Mouse (Mus musculus): ENCODE data around the gene Gmpr. TPM values are rescaled to one million over a fixed set of nuclear protein-coding genes. Genes with fewer than 3 reads are reported as not detected.
A peak's percentile ranks its signal among the peaks of the same experiment; 100 is the strongest.

Gene Gmpr
- total and polyA plus RNA-seq, 3 experiments, result 139 to 171 (median 158) TPM

GRCm38 (mm10) chr13:45526230-45526629 is 19.0 kb downstream of the Gmpr start:
- intact Hi-C loops (cut with DNase I), result no loop called here
- Histone ChIP-seq H3K4me1 (ENCODE audit: control insufficient read depth, insufficient read depth, low read length) (peaks cover 11% of the 10 kb centered on the region; the same call in 1 of the 2 replicates), H3K27me3 (ENCODE audit: control insufficient read depth, insufficient read depth, low read length) (no peaks in the 10 kb centered on the region), H3K9ac (ENCODE audit: low read depth, low read length) (no peak overlapping the region), H3K4me3 (no peak overlapping the region), H3K27ac (peak overlapping the region; percentile 54), H3K36me3 (ENCODE audit: control insufficient read depth, insufficient read depth, low read length) (peaks cover 11% of the 10 kb centered on the region), H3K79me2 (replicated peaks; ENCODE audit: control insufficient read depth, insufficient read depth, low read length) (no peaks in the 10 kb centered on the region)
- DNase-seq, result no peak
- no peak for TF ChIP-seq POLR2A (IDR thresholded peaks at IDR 0.05; ENCODE audit: insufficient read depth, low read depth, low read length)
- no peak for TF ChIP-seq EP300 (IDR thresholded peaks at IDR 0.05; ENCODE audit: insufficient read depth, low read depth, low read length)
- no peak for TF ChIP-seq CTCF (IDR thresholded peaks at IDR 0.05)
- 74% methylated on average over 7 of the region's 7 CpGs for WGBS

- no peak overlapping the region for H3K27ac ChIP-seq
Observed at GRCm38 (mm10) chr13:45527232-45527964, 20.2 kb downstream of the Gmpr start.

GRCm38 (mm10) chr13:45528787-45529186 is 21.5 kb downstream of the Gmpr start:
- H3K4me1 ChIP-seq (ENCODE audit: control insufficient read depth, insufficient read depth, low read length), result peaks cover 13% of the 10 kb centered on the region; the same call in 1 of the 2 replicates
- peaks cover 13% of the 10 kb centered on the region for H3K36me3 ChIP-seq (ENCODE audit: control insufficient read depth, insufficient read depth, low read length)
- no peak overlapping the region for H3K4me3 ChIP-seq
- intact Hi-C loops (cut with DNase I), result no loop called here
- H3K79me2 ChIP-seq (replicated peaks; ENCODE audit: control insufficient read depth, insufficient read depth, low read length), result no peaks in the 10 kb centered on the region
- no peaks in the 10 kb centered on the region for H3K27me3 ChIP-seq (ENCODE audit: control insufficient read depth, insufficient read depth, low read length)
- peak overlapping the region; percentile 83 for H3K27ac ChIP-seq
- no peak for TF ChIP-seq EP300 (IDR thresholded peaks at IDR 0.05; ENCODE audit: insufficient read depth, low read depth, low read length)
- TF ChIP-seq CTCF (IDR thresholded peaks at IDR 0.05), result no peak
- DNase-seq, result no peak
- WGBS, result 45% methylated on average over 4 of the region's 4 CpGs
- H3K9ac ChIP-seq (ENCODE audit: low read depth, low read length), result no peak overlapping the region

More at GRCm38 (mm10) chr13:45527232-45527964, 20.2 kb downstream of the Gmpr start:
- Histone ChIP-seq H3K36me3 (ENCODE audit: control insufficient read depth, insufficient read depth, low read length) (peaks cover 13% of the 10 kb centered on the region), H3K9ac (ENCODE audit: low read depth, low read length) (no peak overlapping the region), H3K27me3 (ENCODE audit: control insufficient read depth, insufficient read depth, low read length) (no peaks in the 10 kb centered on the region), H3K4me3 (no peak overlapping the region), H3K4me1 (ENCODE audit: control insufficient read depth, insufficient read depth, low read length) (peaks cover 13% of the 10 kb centered on the region; the same call in 1 of the 2 replicates), H3K79me2 (replicated peaks; ENCODE audit: control insufficient read depth, insufficient read depth, low read length) (no peaks in the 10 kb centered on the region)
- WGBS, result 72% methylated on average over 11 of the region's 11 CpGs
- intact Hi-C loops (cut with DNase I), result no loop called here
- no peak for DNase-seq
- TF ChIP-seq CTCF (IDR thresholded peaks at IDR 0.05) (no peak), EP300 (IDR thresholded peaks at IDR 0.05; ENCODE audit: insufficient read depth, low read depth, low read length) (no peak), POLR2A (IDR thresholded peaks at IDR 0.05; ENCODE audit: insufficient read depth, low read depth, low read length) (no peak)

GRCm38 (mm10) chr13:45530754-45531153 is 23.5 kb downstream of the Gmpr start:
- WGBS, result 21% methylated on average over 6 of the region's 6 CpGs
- Histone ChIP-seq H3K9ac (ENCODE audit: low read depth, low read length) (peak overlapping the region; percentile 22), H3K27ac (peak overlapping the region; percentile 83), H3K27me3 (ENCODE audit: control insufficient read depth, insufficient read depth, low read length) (no peaks in the 10 kb centered on the region), H3K4me3 (no peak overlapping the region), H3K79me2 (replicated peaks; ENCODE audit: control insufficient read depth, insufficient read depth, low read length) (no peaks in the 10 kb centered on the region), H3K36me3 (ENCODE audit: control insufficient read depth, insufficient read depth, low read length) (peaks cover 13% of the 10 kb centered on the region), H3K4me1 (ENCODE audit: control insufficient read depth, insufficient read depth, low read length) (peaks cover 18% of the 10 kb centered on the region)
- intact Hi-C loops (cut with DNase I), result no loop called here
- DNase-seq, result peak in 1 of 2 experiments; percentile 37
- no peak for TF ChIP-seq CTCF (IDR thresholded peaks at IDR 0.05)
- 0 out of 2 replicates have a peak, but pooled peaks have one; percentile 22 for TF ChIP-seq EP300 (IDR thresholded peaks at IDR 0.05; ENCODE audit: insufficient read depth, low read depth, low read length)
- peak; percentile 37; the same call in 1 of the 2 replicates for TF ChIP-seq POLR2A (IDR thresholded peaks at IDR 0.05; ENCODE audit: insufficient read depth, low read depth, low read length)

- WGBS, result 65% methylated on average over 9 of the region's 9 CpGs
- no peaks in the 10 kb centered on the region for H3K79me2 ChIP-seq (replicated peaks; ENCODE audit: control insufficient read depth, insufficient read depth, low read length)
- TF ChIP-seq EP300 (IDR thresholded peaks at IDR 0.05; ENCODE audit: insufficient read depth, low read depth, low read length) (no peak), POLR2A (IDR thresholded peaks at IDR 0.05; ENCODE audit: insufficient read depth, low read depth, low read length) (no peak), CTCF (IDR thresholded peaks at IDR 0.05) (no peak)
- no peak for DNase-seq
- H3K27me3 ChIP-seq (ENCODE audit: control insufficient read depth, insufficient read depth, low read length), result no peaks in the 10 kb centered on the region
- peaks cover 16% of the 10 kb centered on the region for H3K4me1 ChIP-seq (ENCODE audit: control insufficient read depth, insufficient read depth, low read length)
- intact Hi-C loops (cut with DNase I), result no loop called here
- H3K9ac ChIP-seq (ENCODE audit: low read depth, low read length), result no peak overlapping the region
- H3K4me3 ChIP-seq, result no peak overlapping the region
- peaks cover 9% of the 10 kb centered on the region; the same call in 1 of the 2 replicates for H3K36me3 ChIP-seq (ENCODE audit: control insufficient read depth, insufficient read depth, low read length)
- peak overlapping the region; percentile 77 for H3K27ac ChIP-seq
Observed at GRCm38 (mm10) chr13:45535731-45536453, 28.6 kb downstream of the Gmpr start.

Measured in heart, adult 2 months (tissue).